Mouse (Mus musculus) heart, embryonic 10.5 days (tissue): Measurements from ENCODE around the gene Snx10. TPM values are rescaled to one million over a fixed set of nuclear protein-coding genes. Genes with fewer than 3 reads are reported as not detected.

ENCODE experiments used
- DNase-seq: peaks from one replicate; pipeline ENCODE4 v3.0.0-alpha.2; 2017; ENCODE audit warnings: low spot score
- H3K27ac ChIP-seq: fragments of 300-500 bp; sonication (generic); 2 replicates; pipeline ENCODE4 v1.5.1; 2016; ENCODE audit warnings: mild to moderate bottlenecking
- H3K27me3 ChIP-seq: fragments of 300-500 bp; sonication (generic); 2 replicates; pipeline ENCODE4 v1.6.1; 2016; ENCODE audit warnings: mild to moderate bottlenecking; ENCODE audit not compliant: poor library complexity, insufficient read depth, severe bottlenecking
- H3K36me3 ChIP-seq: fragments of 300-500 bp; sonication (generic); 2 replicates; pipeline ENCODE4 v1.6.1; 2016; ENCODE audit warnings: mild to moderate bottlenecking, moderate library complexity
- H3K4me1 ChIP-seq: fragments of 300-500 bp; sonication (generic); 2 replicates; pipeline ENCODE4 v1.6.1; 2016; ENCODE audit warnings: mild to moderate bottlenecking
- H3K4me3 ChIP-seq: fragments of 300-500 bp; sonication (generic); 2 replicates; pipeline ENCODE4 v1.5.1; 2016; ENCODE audit warnings: mild to moderate bottlenecking, moderate library complexity
- H3K9me3 ChIP-seq: fragments of 300-500 bp; sonication (generic); 2 replicates; pipeline ENCODE4 v1.6.1; 2016; ENCODE audit warnings: mild to moderate bottlenecking, moderate library complexity
- WGBS: fragments of 180-500 bp; shearing (Covaris S2); methylation state at CpG from one replicate; pipeline ENCODE4 v1.1.7; 2016; 5-methylcytosine and 5-hydroxymethylcytosine counted together
- polyA plus RNA-seq: library from polyadenylated mRNA; unstranded; fragments of >200 nt; fragmentation: Nextera tagmentation; extraction: Ambion mirVana; gene quantifications from 2 replicates; pipeline ENCODE4 v1.2.1, GENCODE M21; 2016

Snx10 gene
- polyA plus RNA-seq, 1 experiment from 2014 or later, result 24.5 TPM

GRCm38 (mm10) chr6:51574132-51574531, 50.4 kb downstream of the Snx10 start:
- no peaks in the 10 kb centered on the region for H3K27me3 ChIP-seq
- 91% methylated on average over 13 of the region's 13 CpGs for WGBS
- H3K4me1 ChIP-seq, result peaks cover 3% of the 10 kb centered on the region; the same call in 1 of the 2 replicates
- DNase-seq, result no peak
- H3K27ac ChIP-seq, result no peak overlapping the region
- H3K9me3 ChIP-seq, result no peaks in the 10 kb centered on the region
- H3K4me3 ChIP-seq, result no peak overlapping the region
- 0 out of 2 replicates have a peak, but pooled peaks cover 2% of the 10 kb centered on the region for H3K36me3 ChIP-seq

GRCm38 (mm10) chr6:51578415-51578814, 54.7 kb downstream of the Snx10 start:
- Histone ChIP-seq H3K27me3 (no peaks in the 10 kb centered on the region), H3K4me3 (no peak overlapping the region), H3K4me1 (peaks cover 10% of the 10 kb centered on the region; the same call in 1 of the 2 replicates), H3K9me3 (no peaks in the 10 kb centered on the region), H3K36me3 (peaks cover 13% of the 10 kb centered on the region; the same call in 1 of the 2 replicates), H3K27ac (no peak overlapping the region)
- WGBS, result 78% methylated on average over 4 of the region's 4 CpGs
- DNase-seq, result no peak

- peaks cover 10% of the 10 kb centered on the region; the same call in 1 of the 2 replicates for H3K4me1 ChIP-seq
- H3K27me3 ChIP-seq, result no peaks in the 10 kb centered on the region
- WGBS, result 30% methylated on average over 18 of the region's 18 CpGs
- H3K27ac ChIP-seq, result no peak overlapping the region
- H3K9me3 ChIP-seq, result no peaks in the 10 kb centered on the region
- H3K4me3 ChIP-seq, result no peak overlapping the region
- H3K36me3 ChIP-seq, result peaks cover 15% of the 10 kb centered on the region; the same call in 1 of the 2 replicates
- DNase-seq, result peak; percentile 92
Measured at GRCm38 (mm10) chr6:51580040-51580680, 56.5 kb downstream of the Snx10 start.

GRCm38 (mm10) chr6:51581418-51581817, 57.7 kb downstream of the Snx10 start:
- Histone ChIP-seq H3K27ac (no peak overlapping the region), H3K4me1 (peaks cover 10% of the 10 kb centered on the region; the same call in 1 of the 2 replicates), H3K36me3 (peaks cover 15% of the 10 kb centered on the region; the same call in 1 of the 2 replicates), H3K4me3 (no peak overlapping the region), H3K27me3 (no peaks in the 10 kb centered on the region), H3K9me3 (no peaks in the 10 kb centered on the region)
- peak; percentile 51 for DNase-seq
- 90% methylated on average over 9 of the region's 9 CpGs for WGBS

DNA sequence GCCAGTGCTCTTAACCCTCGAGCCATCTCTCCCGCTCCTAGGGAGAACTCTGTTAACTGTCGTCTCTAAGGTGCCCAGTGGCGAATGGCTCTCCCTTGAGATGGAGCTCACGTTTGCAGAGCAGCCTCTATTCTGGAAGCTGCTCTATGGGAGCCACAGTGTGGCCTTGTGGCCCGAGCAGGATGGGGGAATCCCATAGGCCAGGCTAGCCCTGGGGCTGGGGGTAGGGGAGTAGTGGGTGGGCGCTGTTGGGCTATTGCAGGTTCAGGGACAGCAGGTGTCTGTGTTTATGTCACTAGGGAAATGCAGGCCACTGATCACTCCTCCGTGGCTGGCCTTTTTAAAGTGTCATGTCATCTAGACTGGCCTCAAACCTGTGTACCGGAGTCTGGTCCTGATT, 58.4 kb downstream of the Snx10 start:
- DNase-seq, result peak; percentile 74
- no peak overlapping the region for H3K27ac ChIP-seq
- no peaks in the 10 kb centered on the region for H3K27me3 ChIP-seq
- H3K4me3 ChIP-seq, result no peak overlapping the region
- 85% methylated on average over 9 of the region's 9 CpGs for WGBS
- H3K9me3 ChIP-seq, result no peaks in the 10 kb centered on the region
- H3K4me1 ChIP-seq, result peaks cover 10% of the 10 kb centered on the region; the same call in 1 of the 2 replicates
- peaks cover 15% of the 10 kb centered on the region; the same call in 1 of the 2 replicates for H3K36me3 ChIP-seq

- Histone ChIP-seq H3K4me3 (no peak overlapping the region), H3K27me3 (no peaks in the 10 kb centered on the region), H3K4me1 (no peaks in the 10 kb centered on the region), H3K36me3 (peaks cover 16% of the 10 kb centered on the region; the same call in 1 of the 2 replicates), H3K9me3 (no peaks in the 10 kb centered on the region), H3K27ac (no peak overlapping the region)
- DNase-seq, result peak; percentile 80
- WGBS, result 37% methylated on average over 8 of the region's 8 CpGs
Measured at GRCm38 (mm10) chr6:51585980-51586379, 62.3 kb downstream of the Snx10 start.

GRCm38 (mm10) chr6:51587266-51587665, 63.6 kb downstream of the Snx10 start:
- Histone ChIP-seq H3K4me3 (no peak overlapping the region), H3K27ac (no peak overlapping the region), H3K4me1 (peaks cover 4% of the 10 kb centered on the region), H3K27me3 (no peaks in the 10 kb centered on the region), H3K36me3 (peaks cover 11% of the 10 kb centered on the region; the same call in 1 of the 2 replicates), H3K9me3 (no peaks in the 10 kb centered on the region)
- 89% methylated on average over 3 of the region's 3 CpGs for WGBS
- DNase-seq, result peak; percentile 56

GRCm38 (mm10) chr6:51591264-51591663, 67.6 kb downstream of the Snx10 start:
- WGBS, result 95% methylated on average over 1 of the region's 1 CpGs
- no peak overlapping the region for H3K27ac ChIP-seq
- no peaks in the 10 kb centered on the region for H3K27me3 ChIP-seq
- H3K4me3 ChIP-seq, result no peak overlapping the region
- DNase-seq, result no peak
- H3K4me1 ChIP-seq, result peaks cover 21% of the 10 kb centered on the region
- peaks cover 2% of the 10 kb centered on the region; the same call in 1 of the 2 replicates for H3K36me3 ChIP-seq
- H3K9me3 ChIP-seq, result no peaks in the 10 kb centered on the region

GRCm38 (mm10) chr6:51591844-51592243, 68.1 kb downstream of the Snx10 start:
- peak overlapping the region; percentile 82; the same call in 1 of the 2 replicates for H3K27ac ChIP-seq
- peaks cover 21% of the 10 kb centered on the region for H3K4me1 ChIP-seq
- no peaks in the 10 kb centered on the region for H3K27me3 ChIP-seq
- no peak for DNase-seq
- 62% methylated on average over 3 of the region's 3 CpGs for WGBS
- H3K36me3 ChIP-seq, result peaks cover 2% of the 10 kb centered on the region; the same call in 1 of the 2 replicates
- peak overlapping the region; percentile 65 for H3K4me3 ChIP-seq
- H3K9me3 ChIP-seq, result no peaks in the 10 kb centered on the region

- H3K27ac ChIP-seq, result peak overlapping the region; percentile 82
- H3K27me3 ChIP-seq, result no peaks in the 10 kb centered on the region
- peak overlapping the region; percentile 65 for H3K4me3 ChIP-seq
- no peaks in the 10 kb centered on the region for H3K9me3 ChIP-seq
- DNase-seq, result peak; percentile 90
- H3K36me3 ChIP-seq, result peaks cover 2% of the 10 kb centered on the region; the same call in 1 of the 2 replicates
- 3% methylated on average over 45 of the region's 45 CpGs for WGBS
- peaks cover 21% of the 10 kb centered on the region for H3K4me1 ChIP-seq
Measured at GRCm38 (mm10) chr6:51592356-51593115, 68.8 kb downstream of the Snx10 start.

GRCm38 (mm10) chr6:51593446-51594035, 69.8 kb downstream of the Snx10 start:
- Histone ChIP-seq H3K9me3 (no peaks in the 10 kb centered on the region), H3K4me1 (peaks cover 21% of the 10 kb centered on the region), H3K27me3 (no peaks in the 10 kb centered on the region), H3K4me3 (no peak overlapping the region), H3K36me3 (peaks cover 2% of the 10 kb centered on the region; the same call in 1 of the 2 replicates), H3K27ac (no peak overlapping the region)
- DNase-seq, result peak; percentile 67
- WGBS, result 85% methylated on average over 10 of the region's 10 CpGs

GRCm38 (mm10) chr6:51594516-51594915, 70.8 kb downstream of the Snx10 start:
- Histone ChIP-seq H3K9me3 (no peaks in the 10 kb centered on the region), H3K4me3 (no peak overlapping the region), H3K4me1 (peaks cover 21% of the 10 kb centered on the region), H3K27me3 (no peaks in the 10 kb centered on the region), H3K27ac (no peak overlapping the region), H3K36me3 (no peaks in the 10 kb centered on the region)
- peak; percentile 78 for DNase-seq
- WGBS, result 12% methylated on average over 4 of the region's 4 CpGs
